Mouse (Mus musculus) spleen, embryonic (tissue): Measurements from ENCODE around the gene Rsbn1l.

Experiments used
- CTCF ChIA-PET: fragments of 350-600 bp; sonication (Branson Sonifier 250); formaldehyde crosslinking; loops from one replicate; lab custom pipeline; 2022; lab: Charles Lee

Gene Rsbn1l

GRCm38 (mm10) chr5:20847010-20847409 is 109.2 kb downstream of the Rsbn1l start:
- CTCF ChIA-PET, result no interaction called here

GRCm38 (mm10) chr5:20843816-20844215 is 112.4 kb downstream of the Rsbn1l start:
- CTCF ChIA-PET, result interaction anchor here (0.7 kb wide), 1 partner anchor 579 kb away, joined by 16 read pairs; no protein-coding TSS in a partner anchor

DNA sequence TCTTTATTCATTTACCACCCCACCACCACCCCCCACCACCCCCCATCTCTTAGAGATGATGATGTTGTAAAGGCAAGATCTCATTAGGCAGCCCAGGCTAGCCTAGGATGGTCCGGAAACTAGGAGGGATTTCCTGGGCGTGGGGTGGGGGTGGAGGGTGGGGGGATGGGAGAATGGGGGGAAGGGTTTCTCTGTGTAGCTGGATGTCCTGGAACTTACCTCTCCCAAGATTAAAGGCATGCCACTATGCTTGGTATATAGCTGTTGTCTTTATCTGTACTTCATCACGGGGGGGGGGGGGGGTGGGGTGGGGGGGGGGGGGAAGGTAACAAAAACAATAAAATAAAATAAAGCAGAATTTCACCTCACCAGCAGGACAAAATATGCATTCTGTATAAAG is 112.8 kb downstream of the Rsbn1l start:
- CTCF ChIA-PET, result no interaction called here
